Mouse (Mus musculus) liver, embryonic 14.5 days (tissue): ENCODE results near the gene Moxd2. TPM values are rescaled to one million over a fixed set of nuclear protein-coding genes. Genes with fewer than 3 reads are reported as not detected.
A peak's percentile ranks its signal among the peaks of the same experiment; 100 is the strongest.

Experiments used
- ATAC-seq: fragments of 200-750 bp; cut with Nextera tagmentation; 2 replicates; pipeline ENCODE4 v1.8.0; 2017; ENCODE audit warnings: moderate number of reproducible peaks, mild to moderate bottlenecking, moderate library complexity; ENCODE audit not compliant: insufficient read depth
- DNase-seq, 3 experiments: peaks; one replicate each; pipeline ENCODE4 v3.0.0-alpha.2; 2012 to 2013; ENCODE audit warnings: low read depth in 3 of 3, low spot score in 3 of 3
- H3K27ac ChIP-seq: fragments of 300-500 bp; sonication (generic); 2 replicates; pipeline ENCODE4 v1.5.1; 2014; ENCODE audit warnings: moderate library complexity, mild to moderate bottlenecking, control low read depth, inconsistent platforms
- H3K27me3 ChIP-seq: fragments of 300-500 bp; sonication (generic); 2 replicates; pipeline ENCODE4 v1.6.1; 2014; ENCODE audit warnings: mild to moderate bottlenecking, low read length, moderate library complexity; ENCODE audit not compliant: control insufficient read depth, insufficient read depth
- H3K36me3 ChIP-seq: fragments of 300-500 bp; sonication (generic); replicated peaks from 2 replicates; pipeline ENCODE4 v1.6.1; 2014; ENCODE audit warnings: low read depth; ENCODE audit not compliant: control insufficient read depth, insufficient read depth
- H3K4me1 ChIP-seq, 2 experiments: fragments of 200-500 bp in 1 of 2; fragments of 300-500 bp in 1 of 2; sonication (generic) in 1 of 2; replicated peaks; 2 replicates each; pipeline ENCODE4 v1.6.1; 2012 to 2014; ENCODE audit warnings: antibody characterized with exemption in 1 of 2, inconsistent platforms in 1 of 2, low read length in 1 of 2; ENCODE audit not compliant: control insufficient read depth in 2 of 2, insufficient read depth in 2 of 2
- H3K4me2 ChIP-seq: fragments of 300-500 bp; sonication (generic); 2 replicates; pipeline ENCODE4 v1.6.1; 2014; ENCODE audit warnings: low read depth, mild to moderate bottlenecking, control low read depth, moderate library complexity
- H3K4me3 ChIP-seq, 2 experiments: fragments of 200-500 bp in 1 of 2; fragments of 300-500 bp in 1 of 2; sonication (generic) in 1 of 2; 2 replicates each; pipeline ENCODE4 v1.5.1; 2012 to 2014; ENCODE audit warnings: low read depth in 2 of 2, low read length in 2 of 2, mild to moderate bottlenecking in 2 of 2, control low read depth in 1 of 2, inconsistent platforms in 1 of 2, moderate library complexity in 1 of 2; ENCODE audit not compliant: insufficient read depth in 1 of 2
- H3K9ac ChIP-seq: fragments of 300-500 bp; sonication (generic); replicated peaks from 2 replicates; pipeline ENCODE4 v1.6.1; 2014; ENCODE audit warnings: mild to moderate bottlenecking, control low read depth, moderate library complexity
- H3K9me3 ChIP-seq: fragments of 300-500 bp; sonication (generic); 2 replicates; pipeline ENCODE4 v1.6.1; 2016; ENCODE audit warnings: low read length, mixed read lengths; ENCODE audit not compliant: control insufficient read depth
- CTCF ChIP-seq: IDR thresholded peaks from 2 replicates; pipeline ENCODE4 v1.5.1; 2016; ENCODE audit warnings: antibody characterized with exemption, low read depth, control low read depth
- EP300 ChIP-seq: IDR thresholded peaks from 2 replicates; pipeline ENCODE4 v1.6.1; 2016; ENCODE audit warnings: antibody characterized with exemption, low read depth
- WGBS: fragments of 180-500 bp; shearing (Covaris S2); extraction: QIAGEN DNeasy Blood & Tissue Kit; methylation state at CpG from one replicate; pipeline ENCODE4 v1.1.7; 2014; ENCODE audit not compliant: insufficient replicate concordance; 5-methylcytosine and 5-hydroxymethylcytosine counted together
- polyA plus RNA-seq, 2 experiments: library from polyadenylated mRNA; depleted of rRNA in 1 of 2; stranded (reverse) in 1 of 2; unstranded in 1 of 2; fragments of >200 nt; fragmentation: Nextera tagmentation in 1 of 2; extraction: Ambion mirVana in 1 of 2; gene quantifications; 2 replicates each; pipeline versions ENCODE4 v1.2.1 to v1.2.3; 2012 to 2014

Gene Moxd2
- polyA plus RNA-seq (2012; rRNA removed): not detected in 2 replicates
- polyA plus RNA-seq (2014; fragmentation: Nextera tagmentation; extraction: Ambion mirVana): not detected in 2 replicates

DNA sequence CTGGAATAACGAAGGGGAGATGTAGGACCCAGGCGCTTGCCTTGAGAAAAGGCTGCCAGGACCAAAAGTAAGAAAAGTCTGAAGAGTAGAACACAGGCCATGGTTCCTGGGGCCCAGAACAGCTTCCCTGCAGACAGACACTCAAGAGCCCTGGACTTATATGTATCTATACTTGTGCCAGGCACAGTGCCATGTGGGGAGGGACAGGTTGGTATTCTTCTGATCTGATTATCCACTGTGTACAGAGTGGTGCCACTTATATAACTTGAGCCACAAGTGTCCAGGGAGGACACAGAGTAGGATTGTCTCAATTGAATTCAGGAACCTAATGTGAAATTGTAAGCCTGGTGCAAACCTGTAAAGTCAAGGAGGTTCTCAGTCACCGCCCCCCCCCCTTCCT is at the start of gene Moxd2:
Gene Moxd2, minus strand, starts transcription at position 101 of the 400 bp plus-strand sequence.
- 61% methylated on average over 3 of the region's 3 CpGs for WGBS

DNA sequence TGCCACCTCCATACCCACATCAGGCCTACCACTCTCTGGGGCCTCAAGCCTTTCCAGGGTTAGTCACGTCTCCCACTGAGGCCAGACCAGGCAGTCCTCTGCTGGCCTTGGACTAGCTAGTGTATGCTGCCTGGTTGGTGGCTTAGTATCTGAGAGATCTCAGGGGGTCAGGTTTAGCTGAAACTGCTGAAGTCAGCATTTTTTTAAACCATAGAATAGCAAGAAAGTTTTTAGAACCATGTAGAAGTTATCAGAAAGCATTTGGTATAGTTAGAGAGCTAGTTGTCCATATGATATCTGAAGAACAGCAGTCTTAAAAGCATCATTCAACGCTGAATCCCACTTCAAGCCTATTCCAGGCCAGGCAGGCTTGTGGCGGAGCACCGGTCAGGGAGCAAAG is 32.7 kb upstream of the Moxd2 start:
- no peak for TF ChIP-seq CTCF
- no peak for TF ChIP-seq EP300
- Histone ChIP-seq H3K9ac (no peak overlapping the region), H3K4me1 (no peaks in the 10 kb centered on the region), H3K4me3 (no peak overlapping the region), H3K27me3 (no peaks in the 10 kb centered on the region), H3K9me3 (no peaks in the 10 kb centered on the region), H3K36me3 (no peaks in the 10 kb centered on the region), H3K27ac (no peak overlapping the region), H3K4me2 (no peak overlapping the region)
- DNase-seq (no peak), ATAC-seq (no peak)
- 57% methylated on average over 4 of the region's 4 CpGs for WGBS

More for the DNA sequence above, at the start of gene Moxd2:
- peaks cover 0 to 3% of the 10 kb centered on the region in 2 experiments; a peak in 1 of 4 replicates for H3K4me1 ChIP-seq
- H3K4me2 ChIP-seq: no peak within 1 kb of the TSS
- no peak for DNase-seq
- no peaks in the 10 kb centered on the region for H3K9me3 ChIP-seq
- H3K27me3 ChIP-seq: no peaks in the 10 kb centered on the region
- TF ChIP-seq CTCF (no peak), EP300 (no peak)
- no peak within 1 kb of the TSS for H3K4me3 ChIP-seq
- no peak within 1 kb of the TSS for H3K27ac ChIP-seq
- ATAC-seq: no peak
- no peak within 1 kb of the TSS for H3K9ac ChIP-seq
- H3K36me3 ChIP-seq: no peaks in the 10 kb centered on the region

DNA sequence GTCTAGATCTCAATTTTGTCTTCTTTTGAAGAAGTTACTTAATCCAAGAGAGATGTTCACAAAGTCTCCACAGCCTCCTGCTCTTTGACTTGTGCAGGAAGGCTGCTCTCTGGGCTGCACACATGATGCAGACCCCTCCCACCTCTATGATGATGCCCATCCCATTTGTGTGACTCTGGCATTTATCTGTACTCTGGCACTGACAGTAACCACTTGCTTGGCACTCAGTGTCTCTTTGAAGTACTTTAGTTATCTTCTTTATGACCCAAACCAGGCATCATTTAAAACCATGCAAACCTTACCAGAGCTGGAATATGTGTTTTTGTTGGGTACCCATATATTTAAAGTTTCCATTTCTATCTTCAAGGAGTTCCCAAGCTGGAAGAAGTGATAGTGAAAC is 13.0 kb upstream of the Moxd2 start, which contains the start of gene Prss58:
Gene Prss58, minus strand, starts transcription at position 101 of the 400 bp plus-strand sequence.
- H3K4me3 ChIP-seq: no peak within 1 kb of the TSS
- H3K9ac ChIP-seq: no peak within 1 kb of the TSS
- no peak for ATAC-seq
- DNase-seq: no peak
- no peak within 1 kb of the TSS for H3K4me2 ChIP-seq
- H3K36me3 ChIP-seq: no peaks in the 10 kb centered on the region
- no peak within 1 kb of the TSS for H3K27ac ChIP-seq
- no peak for TF ChIP-seq CTCF
- TF ChIP-seq EP300: no peak
- no peaks in the 10 kb centered on the region; a peak in 1 of 4 replicates for H3K4me1 ChIP-seq
- H3K27me3 ChIP-seq: no peaks in the 10 kb centered on the region
- H3K9me3 ChIP-seq: no peaks in the 10 kb centered on the region

DNA sequence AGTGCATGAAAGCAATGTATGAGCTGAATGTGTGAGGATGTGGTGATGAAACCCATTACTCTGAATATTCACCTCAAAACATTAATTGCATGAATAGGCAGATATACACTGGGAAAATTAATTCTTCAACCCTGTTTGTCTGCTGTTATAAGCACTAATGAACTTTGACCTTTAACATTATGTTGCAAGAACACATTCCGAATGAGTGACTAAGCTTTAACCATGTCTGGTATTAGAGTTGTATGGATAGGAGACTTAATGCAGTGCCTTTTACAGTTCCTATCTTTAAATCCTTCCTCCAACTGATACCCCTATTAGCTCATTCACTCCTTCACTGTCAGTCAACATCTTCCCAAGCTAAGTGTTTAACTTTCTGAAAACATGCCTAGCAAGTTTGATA is 7.4 kb upstream of the Moxd2 start:
- TF ChIP-seq EP300 (no peak), CTCF (no peak)
- Histone ChIP-seq H3K36me3 (no peaks in the 10 kb centered on the region), H3K4me2 (no peak overlapping the region), H3K9ac (no peak overlapping the region), H3K4me3 (no peak overlapping the region), H3K9me3 (no peaks in the 10 kb centered on the region), H3K4me1 (peaks cover 0 to 6% of the 10 kb centered on the region in 2 experiments; a peak in 2 of 4 replicates), H3K27me3 (no peaks in the 10 kb centered on the region), H3K27ac (no peak overlapping the region)
- no peak for ATAC-seq
- WGBS: 73% methylated on average over 1 of the region's 1 CpGs
- DNase-seq: no peak

DNA sequence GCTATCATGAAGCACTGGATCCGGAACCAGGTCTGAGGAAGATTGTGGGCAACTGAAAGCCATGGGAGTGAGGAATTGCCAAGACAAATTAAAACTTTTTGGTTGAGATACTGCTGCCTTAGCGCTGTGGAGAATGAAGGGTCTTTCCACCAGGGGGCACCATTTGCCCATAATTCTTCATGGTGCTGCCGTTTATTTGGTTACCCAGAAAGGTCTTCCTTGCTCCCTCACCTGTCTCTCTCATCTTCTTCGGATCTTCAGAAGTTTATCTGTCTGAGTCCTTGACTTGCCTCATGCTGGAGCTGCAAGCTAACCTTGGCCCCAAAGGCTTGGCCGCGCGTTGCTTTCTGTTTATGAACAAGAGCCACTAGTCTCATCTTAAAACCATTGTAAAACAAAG is 6.3 kb upstream of the Moxd2 start:
- Histone ChIP-seq H3K9me3 (no peaks in the 10 kb centered on the region), H3K27me3 (no peaks in the 10 kb centered on the region), H3K36me3 (no peaks in the 10 kb centered on the region), H3K4me3 (no peak overlapping the region), H3K9ac (no peak overlapping the region), H3K4me2 (no peak overlapping the region), H3K4me1 (peaks cover 0 to 6% of the 10 kb centered on the region in 2 experiments; a peak in 2 of 4 replicates), H3K27ac (no peak overlapping the region)
- ATAC-seq (no peak), DNase-seq (peak in 2 of 3 experiments; percentile 23 to 28)
- no peak for TF ChIP-seq EP300
- TF ChIP-seq CTCF: peak; percentile 66
- 29% methylated on average over 7 of the region's 7 CpGs for WGBS
